Mouse (Mus musculus): ENCODE measurements around the gene Tbcd.

- TF ChIP-seq POLR2A (IDR thresholded peaks at IDR 0.05; ENCODE audit: insufficient read length, low read depth) (peak; percentile 51), POLR2AphosphoS2 (IDR thresholded peaks at IDR 0.05; ENCODE audit: insufficient read length, low read depth) (peak; percentile 24), MYOD1 (IDR thresholded peaks at IDR 0.05; ENCODE audit: control insufficient read depth in 1 of 3, insufficient read length in 2 of 3, low read depth in 2 of 3) (peak; percentile 34 to 98 (median 97)), MAX (IDR thresholded peaks at IDR 0.05; ENCODE audit: low read depth) (no peak), E2F4 (IDR thresholded peaks at IDR 0.05; ENCODE audit: insufficient read depth) (no peak), MYOG (IDR thresholded peaks at IDR 0.05; ENCODE audit: control insufficient read depth in 1 of 3, insufficient read depth in 1 of 3, insufficient read length in 2 of 3, low read depth in 2 of 3) (peak; percentile 90 to 99 (median 96)), TCF12 (IDR thresholded peaks at IDR 0.05; ENCODE audit: insufficient read depth, poor library complexity, severe bottlenecking) (peak; percentile 86), SRF (IDR thresholded peaks at IDR 0.05; ENCODE audit: control insufficient read depth, insufficient read length, low read depth) (no peak), USF1 (IDR thresholded peaks at IDR 0.05; ENCODE audit: low read depth) (peak; percentile 95), CEBPB (IDR thresholded peaks at IDR 0.05; ENCODE audit: insufficient read depth, poor library complexity, severe bottlenecking) (peak; percentile 69), REST (IDR thresholded peaks at IDR 0.05; ENCODE audit: insufficient read depth, insufficient read length) (no peak)
Observed at GRCm38 (mm10) chr11:121552167-121552566, 100.4 kb downstream of the Tbcd start.
